Mouse (Mus musculus): Measurements from ENCODE around the gene Zfhx3. TPM values are rescaled to one million over a fixed set of nuclear protein-coding genes. Genes with fewer than 3 reads are reported as not detected.

Zfhx3 gene
- polyA plus RNA-seq, 1 experiment from 2014 or later, result 19.8 TPM

GRCm38 (mm10) chr8:108507769-108508168, 565.3 kb downstream of the Zfhx3 start:
- H3K27ac ChIP-seq (ENCODE audit: low read depth), result no peak overlapping the region
- DNase-seq (no peak), ATAC-seq (ENCODE audit: insufficient read depth) (no peak)
- H3K36me3 ChIP-seq (ENCODE audit: insufficient read depth), result no peaks in the 10 kb centered on the region
- WGBS, result 85% methylated on average over 3 of the region's 3 CpGs
- no peak overlapping the region for H3K4me2 ChIP-seq
- no peak overlapping the region for H3K4me3 ChIP-seq (ENCODE audit: low read depth, low read length)
- no peaks in the 10 kb centered on the region for H3K9me3 ChIP-seq (ENCODE audit: low read depth, low read length)
- no peak overlapping the region for H3K9ac ChIP-seq
- no peaks in the 10 kb centered on the region for H3K27me3 ChIP-seq (ENCODE audit: insufficient read depth, low read length)
- H3K4me1 ChIP-seq (ENCODE audit: insufficient read depth), result no peaks in the 10 kb centered on the region
- TF ChIP-seq CTCF (IDR thresholded peaks at IDR 0.05; ENCODE audit: low read depth), result no peak

GRCm38 (mm10) chr8:108510641-108511325, 568.3 kb downstream of the Zfhx3 start:
- ATAC-seq (ENCODE audit: insufficient read depth), result no peak
- no peaks in the 10 kb centered on the region for H3K27me3 ChIP-seq (ENCODE audit: insufficient read depth, low read length)
- H3K9me3 ChIP-seq (ENCODE audit: low read depth, low read length), result no peaks in the 10 kb centered on the region
- 61% methylated on average over 14 of the region's 14 CpGs for WGBS
- H3K4me3 ChIP-seq (ENCODE audit: low read depth, low read length), result no peak overlapping the region
- H3K4me2 ChIP-seq, result no peak overlapping the region
- H3K9ac ChIP-seq, result no peak overlapping the region
- H3K4me1 ChIP-seq (ENCODE audit: insufficient read depth), result no peaks in the 10 kb centered on the region
- H3K27ac ChIP-seq (ENCODE audit: low read depth), result no peak overlapping the region
- H3K36me3 ChIP-seq (ENCODE audit: insufficient read depth), result no peaks in the 10 kb centered on the region
- no peak for TF ChIP-seq CTCF (IDR thresholded peaks at IDR 0.05; ENCODE audit: low read depth)
- no peak for DNase-seq

GRCm38 (mm10) chr8:108518116-108518515, 575.7 kb downstream of the Zfhx3 start:
- H3K27me3 ChIP-seq (ENCODE audit: insufficient read depth, low read length), result no peaks in the 10 kb centered on the region
- H3K9me3 ChIP-seq (ENCODE audit: low read depth, low read length), result no peaks in the 10 kb centered on the region
- H3K9ac ChIP-seq, result no peak overlapping the region
- no peaks in the 10 kb centered on the region for H3K36me3 ChIP-seq (ENCODE audit: insufficient read depth)
- H3K4me2 ChIP-seq, result no peak overlapping the region
- no peak overlapping the region for H3K4me3 ChIP-seq (ENCODE audit: low read depth, low read length)
- H3K4me1 ChIP-seq (ENCODE audit: insufficient read depth), result no peaks in the 10 kb centered on the region
- H3K27ac ChIP-seq (ENCODE audit: low read depth), result no peak overlapping the region
- ATAC-seq (ENCODE audit: insufficient read depth), result no peak
- WGBS, result 83% methylated on average over 7 of the region's 7 CpGs
- no peak for TF ChIP-seq CTCF (IDR thresholded peaks at IDR 0.05; ENCODE audit: low read depth)
- DNase-seq, result no peak

- no peak overlapping the region for H3K9ac ChIP-seq
- H3K27ac ChIP-seq (ENCODE audit: low read depth), result no peak overlapping the region
- H3K4me1 ChIP-seq (ENCODE audit: insufficient read depth), result no peaks in the 10 kb centered on the region
- no peak for TF ChIP-seq CTCF (IDR thresholded peaks at IDR 0.05; ENCODE audit: low read depth)
- H3K4me2 ChIP-seq, result no peak overlapping the region
- no peaks in the 10 kb centered on the region for H3K9me3 ChIP-seq (ENCODE audit: low read depth, low read length)
- WGBS, result 80% methylated on average over 4 of the region's 4 CpGs
- ATAC-seq (ENCODE audit: insufficient read depth) (no peak), DNase-seq (no peak)
- no peak overlapping the region for H3K4me3 ChIP-seq (ENCODE audit: low read depth, low read length)
- no peaks in the 10 kb centered on the region for H3K36me3 ChIP-seq (ENCODE audit: insufficient read depth)
- H3K27me3 ChIP-seq (ENCODE audit: insufficient read depth, low read length), result no peaks in the 10 kb centered on the region
These were observed 579.6 kb downstream of the Zfhx3 start for GRCm38 (mm10) chr8:108522050-108522449.

DNA sequence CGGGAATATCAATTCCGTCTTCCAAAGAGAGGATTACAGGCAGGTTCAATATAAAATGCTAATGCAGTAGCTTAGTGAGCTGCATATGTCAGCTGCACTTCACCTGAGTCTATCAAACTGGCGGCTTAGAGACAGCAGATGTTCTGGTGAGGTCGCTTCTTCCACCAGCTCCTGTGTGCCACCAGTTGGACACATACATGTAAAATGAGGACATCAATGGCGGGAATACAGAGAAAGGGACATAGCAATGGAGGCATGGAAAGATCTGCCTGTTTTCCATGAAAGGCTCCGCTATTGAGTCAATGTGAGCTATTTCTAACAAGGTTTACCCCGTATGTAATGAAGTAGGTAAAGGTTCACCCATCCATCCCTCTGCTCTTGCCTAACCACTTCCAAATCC, 587.0 kb downstream of the Zfhx3 start:
- no peaks in the 10 kb centered on the region for H3K9me3 ChIP-seq (ENCODE audit: low read depth, low read length)
- no peak overlapping the region for H3K27ac ChIP-seq (ENCODE audit: low read depth)
- no peaks in the 10 kb centered on the region for H3K36me3 ChIP-seq (ENCODE audit: insufficient read depth)
- H3K4me3 ChIP-seq (ENCODE audit: low read depth, low read length), result no peak overlapping the region
- no peak overlapping the region for H3K4me2 ChIP-seq
- H3K4me1 ChIP-seq (ENCODE audit: insufficient read depth), result no peaks in the 10 kb centered on the region
- WGBS, result 88% methylated on average over 7 of the region's 7 CpGs
- H3K27me3 ChIP-seq (ENCODE audit: insufficient read depth, low read length), result no peaks in the 10 kb centered on the region
- no peak for DNase-seq
- TF ChIP-seq CTCF (IDR thresholded peaks at IDR 0.05; ENCODE audit: low read depth), result no peak
- no peak for ATAC-seq (ENCODE audit: insufficient read depth)
- H3K9ac ChIP-seq, result no peak overlapping the region

- Histone ChIP-seq H3K27ac (ENCODE audit: low read depth) (no peak overlapping the region), H3K4me1 (ENCODE audit: insufficient read depth) (0 out of 2 replicates have a peak, but pooled peaks cover 3% of the 10 kb centered on the region), H3K9ac (no peak overlapping the region), H3K9me3 (ENCODE audit: low read depth, low read length) (no peaks in the 10 kb centered on the region), H3K27me3 (ENCODE audit: insufficient read depth, low read length) (no peaks in the 10 kb centered on the region), H3K4me2 (no peak overlapping the region), H3K36me3 (ENCODE audit: insufficient read depth) (no peaks in the 10 kb centered on the region), H3K4me3 (ENCODE audit: low read depth, low read length) (no peak overlapping the region)
- DNase-seq (no peak), ATAC-seq (ENCODE audit: insufficient read depth) (no peak)
- 81% methylated on average over 16 of the region's 16 CpGs for WGBS
- no peak for TF ChIP-seq CTCF (IDR thresholded peaks at IDR 0.05; ENCODE audit: low read depth)
These were observed 592.9 kb downstream of the Zfhx3 start for GRCm38 (mm10) chr8:108535121-108535876.

GRCm38 (mm10) chr8:108536186-108536585, 593.7 kb downstream of the Zfhx3 start:
- 72% methylated on average over 7 of the region's 7 CpGs for WGBS
- Histone ChIP-seq H3K36me3 (ENCODE audit: insufficient read depth) (no peaks in the 10 kb centered on the region), H3K4me2 (no peak overlapping the region), H3K9me3 (ENCODE audit: low read depth, low read length) (no peaks in the 10 kb centered on the region), H3K4me3 (ENCODE audit: low read depth, low read length) (no peak overlapping the region), H3K4me1 (ENCODE audit: insufficient read depth) (0 out of 2 replicates have a peak, but pooled peaks cover 3% of the 10 kb centered on the region), H3K27ac (ENCODE audit: low read depth) (no peak overlapping the region), H3K9ac (no peak overlapping the region), H3K27me3 (ENCODE audit: insufficient read depth, low read length) (no peaks in the 10 kb centered on the region)
- ATAC-seq (ENCODE audit: insufficient read depth) (no peak), DNase-seq (no peak)
- TF ChIP-seq CTCF (IDR thresholded peaks at IDR 0.05; ENCODE audit: low read depth), result no peak

Measured in lung, embryonic 14.5 days (tissue).